Mouse (Mus musculus): ENCODE measurements around the gene Rpl26.

Gene Rpl26

DNA sequence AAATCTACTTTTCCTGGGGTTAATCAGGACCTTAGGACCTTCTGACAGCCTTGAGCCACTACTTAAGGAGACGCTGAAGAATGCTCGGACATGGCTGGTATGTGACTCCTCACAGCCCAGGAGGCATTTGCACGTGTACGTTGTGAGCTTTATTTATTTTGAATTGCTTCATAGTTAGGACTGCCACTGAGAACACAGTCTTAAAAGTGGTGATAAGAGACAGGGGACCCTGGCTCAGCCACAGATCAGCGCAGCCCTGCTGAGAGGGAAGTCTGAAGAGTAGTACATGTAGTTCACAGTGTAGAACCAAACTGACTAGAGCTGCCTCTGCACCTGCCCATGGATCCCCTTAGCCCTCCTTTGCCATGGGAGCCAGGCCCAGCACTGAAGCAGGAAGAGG, 9.6 kb upstream of the Rpl26 start:
- no peak for DNase-seq

DNA sequence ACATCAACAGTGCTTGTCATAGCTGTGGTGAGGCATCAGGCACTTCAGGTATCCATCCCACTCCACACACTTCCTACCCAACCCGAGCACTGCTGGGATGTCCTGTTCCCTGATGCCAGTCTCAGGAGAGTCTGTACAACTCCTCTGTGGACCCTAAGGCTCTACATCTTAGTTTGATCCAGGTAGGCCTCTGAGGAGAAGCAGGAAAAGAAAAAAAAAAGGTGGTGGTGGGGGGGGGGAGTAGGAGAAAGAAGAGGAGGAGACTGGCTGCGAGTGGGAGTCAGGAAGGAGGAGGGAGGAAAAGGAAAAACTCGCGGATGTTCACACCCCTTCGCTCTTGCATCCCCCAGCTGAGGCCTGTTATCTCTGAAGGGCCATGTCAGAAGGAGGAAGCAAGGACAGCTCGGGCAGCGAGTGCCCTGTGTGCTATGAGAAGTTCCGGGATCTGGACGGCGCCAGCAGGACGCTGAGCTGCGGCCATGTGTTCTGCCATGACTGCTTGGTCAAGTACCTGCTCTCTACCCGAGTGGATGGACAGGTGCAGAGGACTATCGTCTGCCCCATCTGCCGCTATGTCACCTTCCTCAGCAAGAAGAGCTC, 9.1 kb upstream of the Rpl26 start:
- DNase-seq: peak; percentile 28

DNA sequence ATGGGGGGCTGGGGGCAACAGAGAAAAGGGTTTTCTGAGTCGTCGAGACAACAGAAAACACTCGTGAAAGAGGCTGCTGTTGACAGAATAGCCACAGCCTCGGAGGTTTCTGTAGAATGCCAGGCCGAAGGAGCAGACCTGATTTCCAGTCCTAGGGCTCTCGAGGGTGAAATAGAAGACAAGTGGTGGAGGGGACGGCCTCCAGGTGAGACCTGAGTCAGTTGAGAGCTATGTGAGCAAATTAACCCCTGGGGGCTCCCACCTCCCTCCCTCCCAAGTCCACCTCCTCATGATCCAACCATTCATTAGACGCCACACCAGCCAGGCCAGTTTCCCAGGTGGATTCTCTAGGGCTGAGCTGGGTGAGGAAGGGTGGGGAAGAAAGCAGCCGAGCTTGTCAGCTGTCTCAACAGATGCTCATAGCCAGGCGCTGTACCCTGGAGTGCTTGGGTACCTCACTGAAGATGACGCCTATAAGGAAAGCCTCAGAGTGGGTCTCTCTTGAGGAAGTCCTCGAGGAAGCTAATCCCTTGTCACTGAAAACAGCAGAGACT, 7.4 kb upstream of the Rpl26 start:
- no peak for DNase-seq

DNA sequence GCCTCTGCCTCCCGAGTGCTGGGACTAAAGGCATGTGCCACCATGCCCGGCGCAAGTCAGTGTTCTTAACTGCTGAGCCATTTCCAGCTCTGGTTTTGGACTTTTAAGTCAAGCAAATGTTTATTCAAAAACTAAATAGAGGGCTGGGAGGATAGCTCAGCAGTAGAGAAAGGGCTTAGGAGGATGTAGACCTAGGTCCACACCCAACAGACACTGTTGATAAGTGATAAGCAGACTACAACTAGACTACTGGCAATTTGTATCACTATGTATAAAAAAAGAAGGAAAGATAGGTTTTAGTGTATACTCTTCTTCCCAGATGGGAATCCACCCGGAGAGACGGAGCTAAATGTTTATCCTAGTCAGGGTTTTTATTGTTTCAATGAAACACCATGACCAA, 5.1 kb upstream of the Rpl26 start:
- no peak for DNase-seq

DNA sequence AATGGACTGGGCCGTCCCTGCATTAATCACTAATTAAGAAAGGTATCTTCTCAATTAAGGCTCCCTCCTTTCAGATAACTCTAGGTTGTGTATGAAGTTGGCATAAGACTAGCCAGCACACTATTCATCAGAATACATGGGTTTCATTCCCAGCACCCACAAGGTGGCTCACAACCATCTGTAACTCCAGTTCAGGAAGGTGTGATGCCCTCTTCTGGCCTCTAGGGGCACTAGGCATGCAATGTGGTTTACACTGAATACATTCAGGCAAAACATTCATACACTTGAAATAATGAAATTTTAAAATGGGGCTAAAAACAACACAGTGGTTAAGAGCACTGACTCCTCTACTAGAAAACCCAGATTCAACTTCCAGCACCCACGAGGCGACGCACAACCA, 4.3 kb upstream of the Rpl26 start:
- peak; percentile 56 for DNase-seq

DNA sequence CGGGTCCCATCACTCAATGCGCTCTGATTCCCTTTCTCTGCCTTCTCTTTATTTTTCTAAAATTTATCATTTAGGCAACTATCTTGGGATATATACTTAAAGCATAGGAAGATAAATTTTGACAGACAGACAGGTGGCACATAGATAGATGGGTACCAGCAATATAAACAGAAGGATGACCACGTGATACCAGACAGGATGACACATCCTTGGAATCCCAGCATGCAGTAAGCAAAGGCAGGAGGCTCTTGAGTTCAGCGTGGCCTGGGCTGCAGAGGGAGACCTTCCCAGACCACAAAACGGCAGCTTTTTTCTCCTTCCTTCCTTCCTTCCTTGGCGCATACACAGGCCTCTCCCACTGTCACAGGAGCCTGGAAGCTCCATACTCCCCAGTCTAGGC, 3.5 kb upstream of the Rpl26 start:
- DNase-seq: no peak

DNA sequence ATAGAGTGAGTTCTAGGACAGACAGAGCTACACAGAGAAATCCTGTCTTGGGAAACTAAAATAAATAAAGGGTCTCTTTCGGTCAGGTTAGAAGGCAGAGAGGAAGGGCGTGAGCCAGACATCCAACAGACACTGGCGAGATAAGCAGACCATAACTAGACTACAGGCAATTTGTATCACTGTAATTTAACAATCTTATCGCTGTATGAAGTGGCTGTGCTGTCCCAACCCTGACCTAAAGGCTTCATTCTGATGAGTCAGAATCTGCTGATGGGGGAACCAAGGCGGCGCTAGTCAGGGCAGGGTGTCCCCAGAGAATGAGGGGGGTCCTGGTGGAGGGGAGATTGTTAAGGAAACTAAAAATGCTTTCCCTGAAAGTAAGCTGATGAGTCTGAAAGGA, 2.6 kb upstream of the Rpl26 start:
- no peak for DNase-seq

DNA sequence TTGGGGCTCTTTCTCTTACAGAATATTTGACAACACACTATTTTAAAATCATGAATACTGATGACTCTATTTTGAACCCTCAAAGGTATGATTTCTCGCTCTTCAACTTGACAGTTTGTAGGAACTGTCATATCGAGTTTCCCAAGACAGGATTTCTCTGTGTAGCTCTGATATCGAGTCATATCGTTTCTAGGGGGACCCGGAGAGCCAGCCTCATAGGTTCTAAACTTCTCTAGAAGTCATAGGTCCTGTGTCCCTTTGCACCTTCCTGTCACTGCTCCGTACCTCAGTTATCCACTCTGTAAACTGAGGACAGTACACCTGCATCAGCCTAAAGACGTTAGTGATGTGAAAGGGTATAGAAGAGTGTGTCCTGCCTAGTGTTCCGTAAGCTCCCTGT, 1.6 kb upstream of the Rpl26 start:
- DNase-seq: no peak

DNA sequence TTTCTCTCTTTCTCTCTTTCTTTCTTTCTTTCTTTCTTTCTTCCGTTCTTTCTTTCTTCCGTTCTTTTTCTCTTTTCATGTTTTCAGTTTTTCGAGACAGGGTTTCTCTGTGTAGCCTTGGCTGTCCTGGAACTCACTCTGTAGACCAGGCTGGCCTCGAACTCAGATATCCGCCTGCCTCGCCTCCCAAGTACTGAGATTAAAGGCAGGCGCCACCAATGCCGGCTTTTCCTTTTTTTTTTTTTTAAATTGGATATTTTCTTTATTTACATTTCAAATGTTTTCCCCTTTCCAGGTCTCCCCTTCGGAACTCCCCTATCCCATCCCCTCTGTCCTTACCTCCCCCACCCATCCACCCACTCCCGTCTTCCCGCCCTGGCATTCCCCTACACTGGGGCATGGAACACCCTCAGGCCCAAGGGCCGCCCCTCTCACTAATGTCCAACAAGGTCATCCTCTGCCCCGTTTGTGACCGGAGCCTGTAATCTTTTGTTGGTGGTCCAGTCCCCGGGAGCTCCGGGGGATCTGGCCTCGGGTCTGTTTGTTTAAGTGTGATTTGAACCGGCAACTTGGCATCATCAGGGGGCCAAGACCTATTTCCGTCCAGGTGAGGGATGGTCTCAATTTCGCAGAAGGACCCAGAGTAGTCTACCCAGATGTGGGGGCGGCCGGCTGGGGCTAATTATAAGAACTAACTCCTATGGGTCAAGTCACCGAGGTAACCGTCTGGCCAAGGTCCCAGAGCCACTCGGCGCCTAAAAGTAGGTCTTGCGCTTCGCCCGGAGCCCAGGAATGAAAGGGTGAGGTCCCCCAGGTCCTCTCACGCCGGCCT, 648 bp upstream of the Rpl26 start:
- no peak for DNase-seq

DNA sequence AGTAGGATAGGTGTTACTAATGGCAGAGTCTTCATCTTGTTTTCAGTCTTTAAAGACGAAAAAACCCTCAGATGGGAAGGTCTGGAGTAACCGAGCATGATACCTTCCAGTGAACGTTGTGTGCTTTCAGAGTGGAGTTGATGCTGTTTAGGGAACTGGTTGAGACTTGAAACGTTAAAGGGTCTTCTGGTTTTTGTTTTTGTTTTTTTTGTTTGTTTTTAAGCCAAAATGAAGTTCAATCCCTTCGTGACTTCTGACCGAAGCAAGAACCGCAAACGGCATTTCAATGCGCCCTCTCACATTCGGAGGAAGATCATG, 623 bp downstream of the Rpl26 start:
- no peak for DNase-seq

DNA sequence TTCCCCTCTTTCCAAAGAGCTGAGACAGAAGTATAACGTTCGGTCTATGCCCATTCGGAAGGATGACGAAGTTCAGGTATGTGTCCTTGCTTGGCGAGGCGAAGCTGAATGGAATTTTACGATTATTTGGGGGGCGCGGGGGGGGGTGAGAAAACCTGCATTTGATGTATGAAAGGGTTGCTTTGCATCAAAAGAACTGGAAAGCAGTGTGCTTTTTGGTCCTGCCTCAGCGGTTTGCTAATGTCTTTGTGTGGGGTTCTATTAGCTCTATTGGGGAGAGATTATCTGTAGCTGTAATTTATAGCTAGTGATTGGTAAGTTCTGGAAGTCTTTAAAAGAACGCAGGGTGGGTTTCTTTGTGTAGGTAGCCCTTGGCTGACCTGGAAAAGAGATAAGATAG, 984 bp downstream of the Rpl26 start:
- no peak for DNase-seq

DNA sequence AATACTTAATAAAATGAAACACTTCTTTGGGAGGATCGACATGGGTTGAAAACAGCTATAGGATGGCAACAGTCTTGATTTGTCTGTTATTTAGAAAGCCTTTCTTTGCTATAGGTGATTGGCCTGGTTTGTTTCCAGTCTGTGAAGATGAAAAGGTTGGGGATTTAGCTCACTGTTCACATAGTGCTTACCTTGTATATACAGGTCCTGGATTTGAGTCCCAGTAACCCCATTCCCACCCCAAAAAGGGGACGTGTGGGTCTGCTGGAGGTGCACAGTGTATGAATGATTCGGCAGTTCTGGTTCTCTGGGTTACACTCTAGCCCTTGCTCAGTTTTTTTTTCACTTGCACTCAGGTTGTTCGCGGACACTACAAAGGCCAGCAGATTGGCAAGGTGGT, 1.4 kb downstream of the Rpl26 start:
- DNase-seq: no peak

DNA sequence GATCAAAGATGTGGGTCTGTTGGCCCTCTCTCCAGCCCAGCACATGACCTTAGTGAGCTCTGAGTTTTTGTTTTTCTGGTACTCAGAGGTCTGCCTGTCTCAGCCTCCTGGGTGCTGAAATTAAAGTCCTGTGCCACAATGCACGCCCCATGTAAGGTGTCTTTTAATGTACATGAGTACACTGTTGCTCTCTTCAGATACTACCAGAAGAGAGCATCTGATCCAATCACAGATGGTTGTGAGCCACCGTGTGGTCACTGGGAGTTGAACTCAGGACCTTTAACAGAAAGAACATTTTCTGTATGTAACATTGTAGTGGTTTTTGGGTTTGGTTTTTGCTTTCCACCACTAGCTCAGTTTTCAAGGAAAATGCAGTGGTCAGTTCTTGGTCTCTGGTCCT, 2.4 kb downstream of the Rpl26 start:
- no peak for DNase-seq

DNA sequence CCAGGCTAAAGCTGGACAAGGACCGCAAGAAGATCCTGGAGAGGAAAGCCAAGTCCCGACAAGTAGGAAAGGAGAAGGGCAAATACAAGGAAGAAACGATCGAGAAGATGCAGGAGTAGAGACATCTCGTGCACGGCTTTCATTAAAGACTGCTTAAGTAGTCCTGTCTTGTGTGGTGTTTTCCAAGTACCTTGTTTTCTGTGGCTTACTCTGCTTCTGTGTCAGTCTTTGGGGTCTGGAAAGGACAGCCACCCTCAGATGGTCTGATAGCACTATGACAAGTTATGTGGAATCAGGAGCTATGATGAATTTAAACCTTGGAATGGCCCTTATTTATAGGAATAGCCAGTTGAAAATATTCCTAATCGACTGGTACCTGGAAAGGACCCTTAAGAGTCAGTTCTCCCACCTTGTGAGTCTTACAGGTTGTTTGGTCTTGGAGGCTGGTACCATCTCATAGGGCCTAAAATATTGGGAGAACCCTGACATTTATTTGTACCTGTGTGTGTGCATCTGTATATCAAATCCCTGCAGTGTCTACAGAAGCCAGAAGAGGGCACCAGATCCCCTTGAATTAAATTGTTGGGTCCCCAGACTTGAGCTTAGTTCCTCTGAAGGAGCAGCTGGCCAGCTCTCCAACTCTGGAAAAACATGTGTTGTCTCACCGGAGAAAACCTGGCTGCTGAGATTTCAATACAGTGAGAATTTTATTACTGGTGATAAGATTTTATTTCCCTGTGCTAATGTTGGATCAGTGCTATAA, 3.2 kb downstream of the Rpl26 start:
- DNase-seq: peak; percentile 89

DNA sequence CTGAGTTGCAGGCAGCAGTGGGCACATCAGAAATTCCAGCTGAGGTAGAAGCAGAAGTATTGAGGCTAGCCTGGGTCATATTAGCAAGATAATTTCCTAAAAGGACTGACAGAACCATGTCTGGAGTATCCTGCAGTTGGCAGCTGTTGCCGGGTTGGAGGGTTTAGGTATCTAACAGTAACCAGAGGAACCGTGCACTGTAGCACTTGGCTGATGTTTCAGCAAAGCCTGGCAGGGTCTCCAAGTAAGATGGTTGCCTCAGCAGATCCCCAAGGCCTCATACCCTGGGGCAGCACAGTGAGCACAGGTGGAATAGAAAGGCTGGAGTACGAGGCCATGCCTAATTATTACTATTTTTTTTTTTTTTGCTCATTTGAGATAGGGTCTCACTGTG, 3.8 kb downstream of the Rpl26 start:
- no peak for DNase-seq

DNA sequence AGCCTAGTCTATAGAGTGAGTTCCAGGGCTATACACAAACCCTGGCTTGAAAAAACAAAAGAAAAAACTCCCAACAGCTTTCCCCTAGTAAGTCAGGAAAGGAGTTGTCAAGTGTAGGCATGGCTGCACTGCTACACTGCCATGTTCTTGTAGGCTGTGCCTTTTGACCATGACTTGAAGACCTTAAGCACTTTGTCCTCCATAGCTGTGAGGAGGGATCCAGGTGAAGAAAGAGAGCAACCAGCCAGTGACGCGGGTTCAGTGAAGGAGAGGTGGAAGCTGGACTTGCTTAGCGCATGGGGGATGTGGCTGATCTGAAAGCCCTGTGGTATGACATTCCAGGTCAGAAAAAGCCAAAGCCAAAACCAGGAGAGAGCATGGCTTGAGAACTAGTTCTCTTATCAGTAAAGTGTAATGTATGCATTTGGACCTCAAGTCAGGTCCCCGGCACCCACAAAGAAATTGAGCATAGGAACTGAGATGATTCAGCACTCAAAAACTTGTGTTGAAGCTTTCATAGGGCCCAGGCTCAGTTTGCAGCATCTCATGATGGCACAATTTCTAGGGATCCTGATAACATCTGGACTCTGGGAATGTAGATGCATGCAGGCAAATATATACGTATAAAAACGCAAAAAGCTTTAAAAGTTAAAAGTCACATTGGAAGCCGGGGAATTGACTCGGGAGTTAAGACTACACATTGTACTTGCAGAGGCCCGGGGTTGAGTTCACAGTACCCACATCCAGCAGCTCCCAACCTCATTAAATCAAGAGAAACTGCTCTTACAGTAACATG, 4.5 kb downstream of the Rpl26 start:
- DNase-seq: no peak

DNA sequence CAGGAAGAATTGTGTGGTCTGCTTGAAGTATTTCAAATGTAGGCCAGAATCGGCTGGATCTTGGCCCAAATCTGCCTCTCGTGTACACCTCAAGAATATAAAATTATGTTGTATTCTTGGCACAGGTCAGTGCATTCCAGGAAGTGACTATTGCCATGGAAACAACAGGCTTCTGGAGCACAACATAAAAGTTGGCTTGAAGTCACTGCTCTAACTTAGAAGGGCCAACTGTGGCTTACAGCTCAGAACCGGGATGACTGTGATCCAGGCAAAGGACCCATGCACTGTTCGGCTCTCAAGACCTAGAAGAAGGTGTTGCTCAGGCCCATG, 5.0 kb downstream of the Rpl26 start:
- DNase-seq: peak; percentile 36

DNA sequence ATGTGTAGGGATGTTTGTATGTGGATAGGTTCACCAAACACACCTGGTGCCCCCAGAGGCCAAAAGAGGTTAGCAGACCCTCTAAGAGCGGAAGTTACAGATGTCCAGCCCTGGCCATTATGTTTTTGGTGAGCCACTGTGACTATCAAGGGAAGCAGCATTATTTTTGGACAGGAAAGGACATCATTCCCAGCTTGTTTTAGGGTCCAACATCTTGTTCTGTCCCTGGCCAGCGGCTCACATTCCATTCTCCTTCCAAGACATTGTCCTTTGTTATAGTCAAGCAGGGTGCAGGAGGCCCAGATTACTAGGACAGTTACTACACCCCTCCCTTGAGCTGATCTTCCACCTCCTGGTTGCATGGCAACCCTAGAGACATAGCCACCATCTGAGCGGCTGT, 5.9 kb downstream of the Rpl26 start:
- DNase-seq: no peak

DNA sequence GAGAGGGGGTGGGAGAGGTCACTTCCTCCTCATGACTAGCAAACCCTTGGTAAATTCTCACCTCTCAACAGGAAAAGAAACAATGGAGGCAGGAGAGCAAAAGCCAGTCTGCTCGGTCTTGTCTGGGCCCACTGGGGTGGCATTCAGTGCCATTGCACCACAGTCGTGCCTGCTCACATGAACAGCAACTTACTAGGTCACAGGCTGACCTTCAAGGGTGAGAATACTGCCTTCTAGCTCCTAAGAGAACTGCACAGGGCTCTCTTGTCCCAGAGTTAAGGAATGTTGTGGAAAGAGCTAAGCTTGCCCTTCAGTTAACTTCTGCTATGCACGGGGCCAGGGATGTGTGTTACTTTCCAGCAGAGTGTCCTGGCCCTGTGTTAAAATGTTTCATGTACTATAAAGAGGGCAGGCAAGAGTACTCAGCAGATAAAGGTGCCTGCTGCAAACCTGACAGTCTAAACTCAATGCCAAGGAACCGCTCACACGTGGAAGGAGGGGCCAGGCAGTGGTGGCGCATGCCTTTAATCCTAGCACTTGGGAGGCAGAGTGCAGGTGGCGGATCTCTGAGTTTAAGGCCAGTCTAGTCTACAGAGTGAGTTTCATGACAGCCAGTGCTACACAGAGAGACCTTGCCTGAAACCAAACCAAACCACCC, 7.6 kb downstream of the Rpl26 start:
- DNase-seq: no peak

DNA sequence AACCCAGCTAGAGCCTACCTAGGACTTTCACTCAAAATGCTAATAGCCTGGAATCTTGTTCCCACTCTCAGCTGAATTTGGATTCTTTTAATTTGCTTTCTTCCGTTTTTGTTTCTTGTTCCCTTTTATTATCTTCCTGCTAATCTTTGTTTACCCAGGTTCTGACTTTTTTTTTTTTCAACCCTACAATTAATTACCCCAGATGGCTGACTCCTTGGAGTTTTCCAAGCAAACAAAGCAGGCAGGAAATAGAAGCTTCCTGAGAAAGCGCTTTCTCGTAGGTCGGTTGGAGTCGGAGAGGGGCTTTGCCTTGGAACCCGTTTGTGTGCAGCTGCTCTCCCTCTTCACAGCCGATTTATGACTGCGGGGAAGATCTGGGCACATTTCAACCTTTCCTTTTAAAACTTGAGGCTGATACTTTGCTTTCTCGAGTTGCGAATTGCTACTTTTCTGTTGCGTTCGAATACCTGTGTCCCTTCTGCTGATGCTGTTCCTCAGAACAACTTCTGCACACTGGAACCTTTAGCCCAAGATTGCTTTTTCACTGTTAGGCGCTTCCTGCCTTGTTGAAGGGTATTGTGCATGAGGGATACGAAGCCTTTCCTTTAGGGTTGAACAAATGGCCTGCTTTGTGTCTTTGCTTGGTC, 10.3 kb downstream of the Rpl26 start:
- DNase-seq: peak; percentile 59

DNA sequence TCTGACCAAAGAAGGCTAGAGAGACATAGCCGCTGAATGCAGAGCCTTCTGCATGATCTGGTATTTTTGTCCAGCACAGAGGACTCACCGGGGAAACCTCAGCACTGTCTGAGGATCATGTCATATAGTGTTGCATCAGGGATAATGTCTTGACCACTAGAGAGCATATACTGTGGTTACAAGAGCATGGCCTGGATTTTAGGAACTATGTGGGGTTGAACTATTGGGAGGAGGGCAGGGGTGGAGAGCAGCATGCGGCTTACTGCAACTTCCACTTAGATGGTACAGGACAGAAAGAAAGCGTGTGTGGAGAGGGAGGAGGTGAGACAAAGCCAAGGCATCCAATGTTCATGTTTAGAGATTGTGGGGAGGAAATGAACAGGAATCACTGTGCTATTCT, 13.2 kb downstream of the Rpl26 start:
- no peak for DNase-seq

DNA sequence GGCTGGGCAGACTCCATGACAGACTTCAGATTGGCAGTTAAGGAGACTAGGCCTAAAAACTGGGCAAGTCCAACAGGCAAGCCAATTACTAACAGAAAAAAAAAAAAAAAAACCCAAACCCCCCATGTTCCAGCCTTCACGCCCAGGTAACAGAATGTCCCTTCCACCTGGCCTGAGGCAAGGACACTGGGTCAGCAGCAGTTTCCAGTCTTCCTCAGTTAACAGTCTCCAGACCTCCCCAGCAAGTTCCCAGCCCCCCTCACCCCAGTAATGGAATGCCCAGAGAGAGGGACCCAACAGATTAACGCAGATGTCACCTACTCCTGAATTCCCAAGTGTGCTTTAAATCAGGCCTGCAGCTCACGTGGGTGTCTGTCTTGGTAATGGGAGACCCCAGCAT, 21.8 kb downstream of the Rpl26 start:
- DNase-seq: no peak
